Mouse (Mus musculus): ENCODE data around the gene Otos. TPM values are rescaled to one million over a fixed set of nuclear protein-coding genes. Genes with fewer than 3 reads are reported as not detected.

The Otos gene
- total RNA-seq (2012; rRNA removed) = 0.26 TPM in 1 of 2 replicates, not detected in the other

GRCm38 (mm10) chr1:92648673-92649072 lies at the start of gene Otos:
Gene Otos (minus strand): TSS chr1:92648841.
- TF ChIP-seq HCFC1 (IDR thresholded peaks at IDR 0.05; ENCODE audit: borderline replicate concordance, insufficient read depth, low read length) = no peak
- no peak for TF ChIP-seq ZNF384 (IDR thresholded peaks at IDR 0.05; ENCODE audit: low read depth, low read length)
- no peak for TF ChIP-seq CHD2 (IDR thresholded peaks at IDR 0.05; ENCODE audit: low read depth, low read length)
- TF ChIP-seq MAFK (IDR thresholded peaks at IDR 0.05; ENCODE audit: insufficient read depth, low read depth, low read length) = no peak
- no peak for TF ChIP-seq ZC3H11A (IDR thresholded peaks at IDR 0.05; ENCODE audit: borderline replicate concordance, low read depth, low read length)
- Histone ChIP-seq H3K9ac (ENCODE audit: insufficient read depth, low read depth, low read length, poor library complexity, severe bottlenecking) (no peak within 1 kb of the TSS), H3K27ac (ENCODE audit: insufficient read depth, low read depth, low read length, poor library complexity, severe bottlenecking) (no peak within 1 kb of the TSS), H3K4me1 (ENCODE audit: control insufficient read depth in 2 of 2, insufficient read depth in 2 of 2, low read length in 2 of 2, poor library complexity in 1 of 2) (peaks cover 0 to 4% of the 10 kb centered on the region in 2 experiments; a peak in 1 of 4 replicates), H3K36me3 (ENCODE audit: control insufficient read depth, insufficient read depth, low read length, poor library complexity, severe bottlenecking) (no peaks in the 10 kb centered on the region), H3K4me3 (ENCODE audit: insufficient read depth in 1 of 2, low read depth in 1 of 2, low read length in 2 of 2, poor library complexity in 1 of 2, severe bottlenecking in 1 of 2) (no peak within 1 kb of the TSS), H3K9me3 (ENCODE audit: control insufficient read depth, insufficient read depth, low read depth, low read length) (no peaks in the 10 kb centered on the region)
- peak; percentile 70 for DNase-seq (ENCODE audit: low read depth, low spot score)
- in situ Hi-C loops (cut with MboI; ENCODE audit: low sequenced_read_pairs in 2 of 2, unreplicated experiment in 2 of 2) = no loop called here

GRCm38 (mm10) chr1:92696848-92697247 lies 48.2 kb upstream of the Otos start:
- TF ChIP-seq HCFC1 (IDR thresholded peaks at IDR 0.05; ENCODE audit: borderline replicate concordance, insufficient read depth, low read length) (no peak), ZNF384 (IDR thresholded peaks at IDR 0.05; ENCODE audit: low read depth, low read length) (no peak), ZC3H11A (IDR thresholded peaks at IDR 0.05; ENCODE audit: borderline replicate concordance, low read depth, low read length) (peak; percentile 42; the same call in 1 of the 2 replicates), CHD2 (IDR thresholded peaks at IDR 0.05; ENCODE audit: low read depth, low read length) (no peak)
- H3K9me3 ChIP-seq (ENCODE audit: control insufficient read depth, insufficient read depth, low read depth, low read length) = no peaks in the 10 kb centered on the region
- no peaks in the 10 kb centered on the region for H3K36me3 ChIP-seq (ENCODE audit: control insufficient read depth, insufficient read depth, low read length, poor library complexity, severe bottlenecking)
- H3K4me1 ChIP-seq (ENCODE audit: control insufficient read depth in 2 of 2, insufficient read depth in 2 of 2, low read length in 2 of 2, poor library complexity in 1 of 2) = 0 out of 4 replicates have a peak, but pooled peaks cover 0 to 3% of the 10 kb centered on the region in 2 experiments
- H3K27ac ChIP-seq (ENCODE audit: insufficient read depth, low read depth, low read length, poor library complexity, severe bottlenecking) = no peak overlapping the region
- H3K4me3 ChIP-seq (ENCODE audit: insufficient read depth in 1 of 2, low read depth in 1 of 2, low read length in 2 of 2, poor library complexity in 1 of 2, severe bottlenecking in 1 of 2) = no peak overlapping the region
- peak; percentile 75 for DNase-seq (ENCODE audit: low read depth, low spot score)
- H3K9ac ChIP-seq (ENCODE audit: insufficient read depth, low read depth, low read length, poor library complexity, severe bottlenecking) = no peak overlapping the region
- in situ Hi-C loops (cut with MboI; ENCODE audit: low sequenced_read_pairs in 2 of 2, unreplicated experiment in 2 of 2) = no loop called here

- H3K9me3 ChIP-seq (ENCODE audit: control insufficient read depth, insufficient read depth, low read depth, low read length) = no peaks in the 10 kb centered on the region
- no peaks in the 10 kb centered on the region for H3K36me3 ChIP-seq (ENCODE audit: control insufficient read depth, insufficient read depth, low read length, poor library complexity, severe bottlenecking)
- no peak overlapping the region for H3K4me3 ChIP-seq (ENCODE audit: insufficient read depth in 1 of 2, low read depth in 1 of 2, low read length in 2 of 2, poor library complexity in 1 of 2, severe bottlenecking in 1 of 2)
- in situ Hi-C loops (cut with MboI; ENCODE audit: low sequenced_read_pairs in 2 of 2, unreplicated experiment in 2 of 2) = no loop called here
- DNase-seq (ENCODE audit: low read depth, low spot score) = no peak
- no peak for TF ChIP-seq HCFC1 (IDR thresholded peaks at IDR 0.05; ENCODE audit: borderline replicate concordance, insufficient read depth, low read length)
- no peak for TF ChIP-seq ZNF384 (IDR thresholded peaks at IDR 0.05; ENCODE audit: low read depth, low read length)
- no peak for TF ChIP-seq CHD2 (IDR thresholded peaks at IDR 0.05; ENCODE audit: low read depth, low read length)
- TF ChIP-seq ZC3H11A (IDR thresholded peaks at IDR 0.05; ENCODE audit: borderline replicate concordance, low read depth, low read length) = no peak
- no peak for TF ChIP-seq MAFK (IDR thresholded peaks at IDR 0.05; ENCODE audit: insufficient read depth, low read depth, low read length)
- 0 out of 4 replicates have a peak, but pooled peaks cover 0 to 3% of the 10 kb centered on the region in 2 experiments for H3K4me1 ChIP-seq (ENCODE audit: control insufficient read depth in 2 of 2, insufficient read depth in 2 of 2, low read length in 2 of 2, poor library complexity in 1 of 2)
- H3K9ac ChIP-seq (ENCODE audit: insufficient read depth, low read depth, low read length, poor library complexity, severe bottlenecking) = no peak overlapping the region
- H3K27ac ChIP-seq (ENCODE audit: insufficient read depth, low read depth, low read length, poor library complexity, severe bottlenecking) = no peak overlapping the region
These were observed 47.1 kb upstream of the Otos start for GRCm38 (mm10) chr1:92695751-92696150.

GRCm38 (mm10) chr1:92691166-92691844 lies 42.7 kb upstream of the Otos start:
- Histone ChIP-seq H3K4me1 (ENCODE audit: control insufficient read depth in 2 of 2, insufficient read depth in 2 of 2, low read length in 2 of 2, poor library complexity in 1 of 2) (no peaks in the 10 kb centered on the region), H3K9ac (ENCODE audit: insufficient read depth, low read depth, low read length, poor library complexity, severe bottlenecking) (no peak overlapping the region), H3K36me3 (ENCODE audit: control insufficient read depth, insufficient read depth, low read length, poor library complexity, severe bottlenecking) (no peaks in the 10 kb centered on the region), H3K4me3 (ENCODE audit: insufficient read depth in 1 of 2, low read depth in 1 of 2, low read length in 2 of 2, poor library complexity in 1 of 2, severe bottlenecking in 1 of 2) (no peak overlapping the region), H3K9me3 (ENCODE audit: control insufficient read depth, insufficient read depth, low read depth, low read length) (no peaks in the 10 kb centered on the region), H3K27ac (ENCODE audit: insufficient read depth, low read depth, low read length, poor library complexity, severe bottlenecking) (no peak overlapping the region)
- TF ChIP-seq MAFK (IDR thresholded peaks at IDR 0.05; ENCODE audit: insufficient read depth, low read depth, low read length) (no peak), HCFC1 (IDR thresholded peaks at IDR 0.05; ENCODE audit: borderline replicate concordance, insufficient read depth, low read length) (no peak), ZNF384 (IDR thresholded peaks at IDR 0.05; ENCODE audit: low read depth, low read length) (no peak), ZC3H11A (IDR thresholded peaks at IDR 0.05; ENCODE audit: borderline replicate concordance, low read depth, low read length) (no peak), CHD2 (IDR thresholded peaks at IDR 0.05; ENCODE audit: low read depth, low read length) (no peak)
- in situ Hi-C loops (cut with MboI; ENCODE audit: low sequenced_read_pairs in 2 of 2, unreplicated experiment in 2 of 2) = no loop called here
- no peak for DNase-seq (ENCODE audit: low read depth, low spot score)
